Mouse (Mus musculus): ENCODE data around the gene Gjd3.

- no peak for TF ChIP-seq POLR2A (IDR thresholded peaks at IDR 0.05; ENCODE audit: low read depth, low read length)
- TF ChIP-seq CTCF (IDR thresholded peaks at IDR 0.05; ENCODE audit: borderline replicate concordance, insufficient read depth, low read length): no peak
Measured at GRCm38 (mm10) chr11:98934367-98934766, 48.4 kb downstream of the Gjd3 start.

Data from embryonic fibroblast, embryonic 13.5 days (primary cell).